Mouse (Mus musculus): Measurements from ENCODE around the gene Omt2a.
"Not testable (repeated sequence)": the region's sequence is repeated elsewhere in the genome, so short reads cannot be mapped to it uniquely, and the experiment has no call there.

Gene Omt2a

DNA sequence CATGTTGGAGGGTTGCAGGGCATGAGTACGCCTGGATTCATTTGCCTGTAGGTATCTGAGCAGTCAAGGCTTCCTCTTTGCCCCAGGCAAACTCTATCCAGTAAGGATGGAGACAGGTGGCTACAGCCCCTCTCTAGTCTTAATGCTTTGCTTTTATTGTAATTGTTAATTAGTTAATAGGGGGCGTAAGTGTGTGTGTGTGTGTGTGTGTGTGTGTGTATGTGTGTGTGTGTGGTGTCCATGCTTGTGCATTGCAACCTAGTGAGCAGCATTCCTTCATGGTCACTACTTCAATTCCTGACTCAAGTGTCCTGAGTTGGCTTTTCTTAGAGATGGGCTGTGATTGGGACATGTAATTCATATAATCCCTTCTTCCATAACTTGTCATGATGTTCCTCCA lies at the start of gene Omt2a:
TSS of gene Omt2a (minus strand) at position 101 of the 400 bp plus-strand sequence.
- DNase-seq (ENCODE audit: low spot score) = no peak

DNA sequence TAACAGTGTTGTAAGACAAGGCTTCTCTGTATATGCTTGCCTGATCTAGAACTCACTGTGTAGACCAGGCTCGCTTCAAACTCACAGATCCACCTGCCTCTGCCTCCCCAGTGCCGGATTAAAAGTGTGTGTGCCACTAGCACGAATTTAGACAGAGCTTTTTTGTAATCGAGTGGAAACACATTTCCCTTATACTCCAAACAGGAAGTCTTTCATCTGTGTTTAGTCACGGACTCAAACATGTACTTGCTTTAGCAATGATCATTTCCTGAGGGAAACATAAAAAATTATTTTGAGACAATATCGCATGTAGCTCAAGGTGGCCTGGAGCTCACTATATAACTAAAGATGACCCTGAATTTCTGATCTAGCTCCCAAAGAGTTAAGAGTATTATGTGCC lies 48.8 kb upstream of the Omt2a start:
- DNase-seq (ENCODE audit: low spot score) = no peak

- no peak for DNase-seq (ENCODE audit: low spot score)
These were observed 45.9 kb upstream of the Omt2a start for GRCm38 (mm10) chr9:78360484-78360872.

DNA sequence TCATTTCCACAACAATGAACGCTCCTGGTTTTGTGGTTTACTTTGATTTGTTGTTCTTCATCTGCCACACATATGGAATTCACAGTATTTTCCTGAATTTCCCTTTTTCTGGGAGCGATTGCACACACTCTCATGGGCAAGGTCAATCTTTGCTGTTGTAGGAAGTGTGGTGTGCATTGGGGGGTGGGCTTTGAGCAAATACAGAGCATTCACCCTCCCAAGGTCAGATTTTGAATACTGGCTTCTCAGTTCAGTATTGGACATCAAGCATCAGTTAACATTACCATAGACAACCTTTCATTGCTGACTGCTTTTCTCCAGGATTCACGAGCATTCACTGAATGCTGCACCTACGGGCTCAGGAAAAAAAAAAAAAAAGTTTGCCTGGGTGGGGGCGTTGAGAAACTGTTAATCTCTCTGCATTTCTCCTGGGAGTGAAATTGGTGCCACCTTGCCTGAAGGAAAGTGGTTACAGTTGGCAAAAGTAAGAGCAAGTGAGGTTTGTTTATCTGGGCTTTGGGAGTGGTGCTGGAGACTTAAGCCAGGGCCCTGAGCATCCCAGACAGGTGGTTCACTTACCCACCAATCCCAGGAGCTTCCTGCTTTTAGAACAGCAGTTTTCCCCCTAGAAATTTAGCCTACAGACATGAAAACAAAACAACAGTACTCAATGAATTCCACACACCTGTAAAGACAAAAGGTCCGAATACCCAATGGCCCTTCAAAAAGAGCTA lies 45.3 kb upstream of the Omt2a start:
- no peak for DNase-seq (ENCODE audit: low spot score)

- DNase-seq (ENCODE audit: low spot score) = peak; percentile 22
These were observed 43.5 kb upstream of the Omt2a start for GRCm38 (mm10) chr9:78358053-78358452.

DNA sequence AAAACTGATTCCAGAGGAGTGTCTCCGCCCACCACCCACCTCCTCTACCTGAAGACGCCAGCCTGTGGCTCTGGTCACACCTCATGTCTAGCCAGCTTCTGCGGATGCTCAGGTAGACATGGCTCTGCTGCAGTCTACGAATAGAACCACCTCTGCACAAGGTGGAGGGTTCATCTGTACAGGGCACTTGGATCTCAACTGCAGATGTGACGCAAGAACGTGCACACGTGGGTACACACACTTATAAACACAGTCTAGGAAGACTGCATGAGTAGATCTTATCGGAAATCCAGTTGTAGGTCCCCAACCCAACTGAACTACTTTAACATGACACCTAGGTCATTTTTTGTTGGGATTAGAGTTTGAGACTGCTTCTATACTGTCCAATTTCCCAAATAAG lies 41.0 kb upstream of the Omt2a start, which contains the start of gene Gsta2:
TSS of gene Gsta2 (minus strand) at position 178 of the 400 bp plus-strand sequence.
- DNase-seq (ENCODE audit: low spot score) = no peak

GRCm38 (mm10) chr9:78354665-78355578 lies 40.3 kb upstream of the Omt2a start:
- no peak for DNase-seq (ENCODE audit: low spot score)

GRCm38 (mm10) chr9:78351504-78352220 lies 37.1 kb upstream of the Omt2a start:
- no peak for DNase-seq (ENCODE audit: low spot score)

GRCm38 (mm10) chr9:78350007-78350406 lies 35.4 kb upstream of the Omt2a start:
- not testable (repeated sequence) for DNase-seq (ENCODE audit: low spot score)

DNA sequence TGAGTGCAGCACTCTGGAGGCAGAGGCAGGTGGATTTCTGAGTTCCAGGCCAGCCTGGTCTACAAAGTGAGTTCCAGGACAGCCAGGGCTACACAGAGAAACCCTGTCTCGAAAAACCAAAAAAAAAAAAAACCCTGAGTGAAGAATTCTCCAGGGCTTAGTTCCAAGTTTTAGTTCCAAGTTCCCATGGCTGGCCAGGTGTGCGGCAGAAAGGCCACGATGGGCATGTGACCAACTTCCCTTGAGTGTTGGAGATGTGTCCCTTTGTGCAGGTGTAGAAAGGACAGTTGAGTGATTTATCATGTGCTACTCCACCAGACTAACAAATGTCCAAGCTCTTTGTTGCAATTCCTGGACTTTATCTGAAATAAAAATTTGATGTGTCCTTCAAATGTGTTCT lies 34.5 kb upstream of the Omt2a start:
- not testable (repeated sequence) for DNase-seq (ENCODE audit: low spot score)

GRCm38 (mm10) chr9:78348206-78349004 lies 33.8 kb upstream of the Omt2a start:
- DNase-seq (ENCODE audit: low spot score) = not testable (repeated sequence)

- no peak for DNase-seq (ENCODE audit: low spot score)
These were observed 32.4 kb upstream of the Omt2a start for GRCm38 (mm10) chr9:78347004-78347403.

- DNase-seq (ENCODE audit: low spot score) = not testable (repeated sequence)
These were observed 30.6 kb upstream of the Omt2a start for GRCm38 (mm10) chr9:78345235-78345634.

- DNase-seq (ENCODE audit: low spot score) = not testable (repeated sequence)
These were observed 28.5 kb upstream of the Omt2a start for GRCm38 (mm10) chr9:78343055-78343454.

DNA sequence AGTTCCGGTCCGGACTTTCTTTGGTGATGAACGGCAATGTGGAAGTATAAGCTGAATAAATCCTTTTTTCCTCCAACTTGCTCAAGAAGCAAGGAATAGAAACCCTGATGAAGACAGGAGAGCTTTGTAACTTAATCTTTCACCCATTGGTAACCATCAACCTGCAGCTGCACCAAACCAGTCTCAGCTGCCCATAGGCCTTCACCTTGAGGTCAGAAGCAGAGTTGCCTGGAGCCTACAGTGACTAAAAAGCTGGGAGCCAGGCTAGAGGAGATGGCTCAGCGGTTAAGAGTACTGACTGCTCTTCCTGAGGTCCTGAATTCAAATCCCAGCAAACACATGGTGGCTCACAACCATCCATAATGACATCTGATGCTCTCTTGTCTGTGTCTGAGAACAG lies 27.9 kb upstream of the Omt2a start:
- not testable (repeated sequence) for DNase-seq (ENCODE audit: low spot score)

DNA sequence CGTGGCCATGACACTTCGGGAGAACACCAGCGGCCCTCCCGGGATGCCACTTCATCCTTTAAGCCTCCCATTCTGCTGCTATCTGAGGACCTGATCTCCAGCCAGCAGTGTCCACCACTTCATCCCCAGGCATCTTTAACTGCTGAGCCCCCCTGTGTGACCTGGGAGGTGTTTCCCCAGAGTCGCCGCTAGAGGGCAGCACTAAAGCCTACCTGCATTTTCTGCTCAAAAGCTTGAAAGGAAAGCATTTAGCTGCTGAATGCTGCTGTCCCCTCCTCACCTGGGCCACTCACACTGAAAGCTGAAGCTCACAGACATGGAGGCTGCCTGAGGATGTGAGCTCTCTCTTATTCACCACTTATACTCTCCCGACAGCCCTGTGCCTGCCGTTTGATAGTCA lies 25.7 kb upstream of the Omt2a start:
- peak; percentile 9 for DNase-seq (ENCODE audit: low spot score)

GRCm38 (mm10) chr9:78337050-78337449 lies 22.5 kb upstream of the Omt2a start:
- not testable (repeated sequence) for DNase-seq (ENCODE audit: low spot score)

GRCm38 (mm10) chr9:78327289-78327688 lies 12.7 kb upstream of the Omt2a start, which contains the start of gene Omt2b:
Gene Omt2b, plus strand, starts transcription at chr9:78327589.
- not testable (repeated sequence) for DNase-seq (ENCODE audit: low spot score)

DNA sequence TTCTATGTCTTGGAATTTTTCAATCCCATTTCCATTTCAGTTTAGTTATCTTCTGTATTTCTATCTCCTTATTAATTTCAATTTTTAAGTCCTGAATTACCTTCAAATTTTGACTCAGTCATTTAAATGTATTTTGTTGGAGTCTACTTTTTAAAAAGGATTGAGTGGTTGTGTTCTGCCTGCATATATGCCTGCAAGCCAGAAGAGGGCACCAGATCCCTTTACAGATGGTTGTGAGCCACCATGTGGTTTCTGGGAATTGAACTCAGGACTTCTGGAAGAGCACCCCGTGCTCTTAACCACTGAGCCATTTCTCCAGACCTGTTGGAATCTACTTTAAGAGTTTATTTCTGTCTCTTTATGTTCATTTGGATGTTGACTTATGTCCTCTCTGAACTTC lies 4.9 kb upstream of the Omt2a start:
- no peak for DNase-seq (ENCODE audit: low spot score)

DNA sequence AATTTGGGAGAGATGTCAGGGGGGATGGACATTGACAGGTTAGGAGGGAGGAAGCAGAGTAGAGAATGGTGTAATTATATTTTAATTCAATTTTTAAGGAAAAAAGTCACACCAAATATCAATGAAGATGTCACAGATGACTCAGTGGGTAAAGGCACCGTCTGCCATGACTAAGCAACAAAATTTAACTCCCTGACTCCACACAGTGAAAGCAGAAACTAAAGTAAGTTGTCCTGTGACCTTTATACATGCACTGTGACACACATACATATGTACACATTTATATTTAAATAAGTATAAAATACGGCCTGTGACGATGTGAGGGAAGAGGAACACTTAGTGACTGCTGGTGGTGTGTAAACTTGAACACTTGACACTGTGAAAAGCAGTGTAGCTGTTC lies 6.5 kb downstream of the Omt2a start:
- not testable (repeated sequence) for DNase-seq (ENCODE audit: low spot score)

DNA sequence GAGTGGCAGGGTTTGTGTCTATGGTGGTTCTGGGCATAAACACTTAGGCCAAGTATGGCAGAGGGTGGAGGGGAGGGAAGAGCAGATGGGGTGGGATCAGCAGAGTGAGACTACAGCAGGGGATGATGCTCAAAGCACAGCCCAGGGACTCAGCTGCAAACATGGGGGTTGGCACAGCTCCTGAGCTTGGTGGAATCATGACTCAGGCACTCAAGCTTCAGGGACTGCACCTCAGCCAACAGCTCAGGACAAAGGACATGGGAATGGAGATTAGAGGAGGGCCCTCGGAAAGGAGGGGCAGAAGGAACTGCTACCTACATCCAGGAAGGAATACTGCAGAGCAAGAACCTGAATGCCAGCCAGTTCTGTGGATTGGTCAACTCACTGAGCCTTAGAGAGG lies 15.5 kb downstream of the Omt2a start:
- DNase-seq (ENCODE audit: low spot score) = not testable (repeated sequence)

All from spleen, adult 12 weeks (tissue).